Mouse (Mus musculus) ES-E14 (cell line): ENCODE data around the gene 4933411K16Rik. TPM values are rescaled to one million over a fixed set of nuclear protein-coding genes. Genes with fewer than 3 reads are reported as not detected.

Experiments used
- DNase-seq: peaks from one replicate; pipeline ENCODE4 v3.0.0-alpha.2; 2013; ENCODE audit warnings: low read depth, low spot score
- H3K27ac ChIP-seq: 2 replicates; pipeline ENCODE4 v1.5.1; 2012; ENCODE audit warnings: low read depth, mild to moderate bottlenecking, low read length, moderate library complexity, mixed read lengths; ENCODE audit not compliant: poor library complexity, insufficient read depth, severe bottlenecking
- H3K36me3 ChIP-seq: 2 replicates; pipeline ENCODE4 v1.6.1; 2012; ENCODE audit warnings: mild to moderate bottlenecking, low read length, moderate library complexity, mixed read lengths; ENCODE audit not compliant: control insufficient read depth, poor library complexity, insufficient read depth, severe bottlenecking
- H3K4me1 ChIP-seq, 2 experiments: fragments of 150-350 bp in 1 of 2; sonication (generic) in 1 of 2; 2 replicates each; pipeline ENCODE4 v1.6.1; 2012; ENCODE audit warnings: low read length in 2 of 2, mild to moderate bottlenecking in 1 of 2, mixed read lengths in 1 of 2; ENCODE audit not compliant: control insufficient read depth in 2 of 2, insufficient read depth in 2 of 2, poor library complexity in 1 of 2
- H3K4me3 ChIP-seq, 2 experiments: fragments of 150-350 bp in 1 of 2; sonication (generic) in 1 of 2; 2 replicates each; pipeline ENCODE4 v1.5.1; 2012; ENCODE audit warnings: low read length in 2 of 2, low read depth in 1 of 2, mild to moderate bottlenecking in 1 of 2, mixed read lengths in 1 of 2; ENCODE audit not compliant: insufficient read depth in 1 of 2, poor library complexity in 1 of 2, severe bottlenecking in 1 of 2
- H3K9ac ChIP-seq: 2 replicates; pipeline ENCODE4 v1.6.1; 2012; ENCODE audit warnings: low read depth, mild to moderate bottlenecking, low read length, mixed read lengths; ENCODE audit not compliant: poor library complexity, insufficient read depth, severe bottlenecking
- H3K9me3 ChIP-seq: fragments of 150-350 bp; sonication (generic); 2 replicates; pipeline ENCODE4 v1.6.1; 2012; ENCODE audit warnings: low read depth, mild to moderate bottlenecking, low read length; ENCODE audit not compliant: control insufficient read depth, insufficient read depth
- CHD2 ChIP-seq: IDR thresholded peaks from 2 replicates; pipeline ENCODE4 v1.6.1; 2014; ENCODE audit warnings: mild to moderate bottlenecking, low read depth, low read length, inconsistent platforms
- HCFC1 ChIP-seq: IDR thresholded peaks from 2 replicates; pipeline ENCODE4 v1.6.1; 2012; ENCODE audit warnings: low read length, inconsistent platforms, borderline replicate concordance; ENCODE audit not compliant: insufficient read depth
- MAFK ChIP-seq: IDR thresholded peaks from 2 replicates; pipeline ENCODE4 v1.6.1; 2014; ENCODE audit warnings: mild to moderate bottlenecking, low read depth, low read length, inconsistent platforms; ENCODE audit not compliant: insufficient read depth
- ZC3H11A ChIP-seq: IDR thresholded peaks from 2 replicates; pipeline ENCODE4 v1.6.1; 2012; ENCODE audit warnings: low read depth, mild to moderate bottlenecking, inconsistent platforms, low read length, borderline replicate concordance
- ZNF384 ChIP-seq: IDR thresholded peaks from 2 replicates; pipeline ENCODE4 v1.6.1; 2012; ENCODE audit warnings: low read depth, low read length, inconsistent platforms
- in situ Hi-C, 2 experiments: fragments of 600-800 bp; cut with MboI; formaldehyde crosslinking; loops; one replicate each; pipeline ENCODE4 v1.15.1; 2025; ENCODE audit warnings: low sequenced_read_pairs in 2 of 2, inconsistent platforms in 1 of 2; ENCODE audit not compliant: unreplicated experiment in 2 of 2
- total RNA-seq: library from RNA; depleted of rRNA; stranded (reverse); fragments of 300-350 nt; gene quantifications from 2 replicates; pipeline ENCODE4 v1.2.3, GENCODE M21; 2012

4933411K16Rik gene
- total RNA-seq, 1 experiment, result 0.62 TPM

DNA sequence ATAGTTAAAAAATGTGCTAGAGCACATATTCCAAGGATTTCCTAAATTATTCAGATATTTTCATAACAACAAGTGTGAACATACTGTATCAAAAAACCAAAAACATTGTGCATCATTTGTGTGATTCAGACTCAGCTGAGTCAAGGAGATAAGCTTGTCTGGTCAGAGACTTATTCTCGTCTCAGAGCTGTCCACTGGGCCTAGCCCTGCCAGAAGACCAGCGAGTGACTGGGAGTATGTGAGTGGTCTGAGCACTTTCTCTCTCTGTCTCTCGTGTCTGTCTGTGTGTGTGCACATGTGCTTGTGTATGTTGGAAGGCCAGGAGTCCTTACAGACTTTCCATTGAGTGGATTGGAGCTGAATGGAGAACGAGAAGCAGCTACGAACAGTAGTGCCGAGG is 37.0 kb upstream of the 4933411K16Rik start:
- H3K9me3 ChIP-seq, result no peaks in the 10 kb centered on the region
- H3K4me1 ChIP-seq, result peaks cover 0 to 11% of the 10 kb centered on the region in 2 experiments; a peak in 2 of 4 replicates
- DNase-seq, result no peak
- peaks cover 3% of the 10 kb centered on the region; the same call in 1 of the 2 replicates for H3K36me3 ChIP-seq
- H3K4me3 ChIP-seq, result no peak overlapping the region
- in situ Hi-C loops, result no loop called here
- H3K9ac ChIP-seq, result no peak overlapping the region
- no peak overlapping the region for H3K27ac ChIP-seq
- TF ChIP-seq CHD2 (no peak), ZNF384 (no peak), MAFK (no peak), HCFC1 (no peak), ZC3H11A (no peak)

DNA sequence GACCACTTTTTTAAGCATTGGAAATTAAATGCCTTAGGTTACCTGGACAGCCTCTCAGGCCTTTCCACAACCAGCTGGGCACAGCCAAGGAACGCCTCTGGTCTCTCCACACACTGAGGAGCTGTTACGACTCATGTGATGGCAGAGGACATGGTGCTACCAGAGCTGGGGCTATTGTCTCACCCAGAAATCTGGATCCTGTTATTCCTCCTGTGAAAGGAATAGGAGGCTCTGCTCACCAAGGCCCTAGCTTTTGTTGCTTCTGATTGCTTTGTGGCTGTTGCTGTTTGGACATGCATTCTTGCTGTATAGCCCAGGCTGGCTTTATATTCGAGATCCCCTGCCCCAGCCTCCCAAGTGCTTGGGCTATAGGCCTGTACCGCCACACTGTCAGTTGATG is 35.8 kb upstream of the 4933411K16Rik start:
- no peaks in the 10 kb centered on the region for H3K9me3 ChIP-seq
- no peak overlapping the region for H3K4me3 ChIP-seq
- no peak for DNase-seq
- peaks cover 0 to 9% of the 10 kb centered on the region in 2 experiments; a peak in 2 of 4 replicates for H3K4me1 ChIP-seq
- no peak overlapping the region for H3K9ac ChIP-seq
- no peak overlapping the region for H3K27ac ChIP-seq
- H3K36me3 ChIP-seq, result peaks cover 3% of the 10 kb centered on the region; the same call in 1 of the 2 replicates
- TF ChIP-seq ZC3H11A (no peak), ZNF384 (no peak), MAFK (no peak)
- in situ Hi-C loops, result no loop called here

DNA sequence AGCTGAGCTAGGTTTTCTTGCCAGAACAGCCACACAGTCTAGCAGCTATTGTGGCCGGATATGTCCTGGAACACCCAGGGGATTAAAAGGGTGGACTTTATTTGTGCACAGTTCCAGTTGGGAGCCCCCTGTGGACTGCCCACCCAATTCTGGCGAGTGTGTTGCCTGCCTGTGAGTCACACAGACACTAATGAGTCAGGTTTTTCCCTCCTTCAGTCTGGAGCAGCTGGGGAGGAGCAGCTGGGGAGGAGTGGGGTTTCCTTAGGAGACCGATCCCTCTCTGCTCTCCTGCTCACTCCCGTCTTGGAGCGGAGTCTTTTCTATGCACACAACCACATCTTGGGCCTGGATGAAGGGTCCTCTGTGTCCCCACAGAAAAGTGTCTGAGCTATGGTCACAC is 35.2 kb upstream of the 4933411K16Rik start:
- in situ Hi-C loops, result no loop called here
- no peak overlapping the region for H3K27ac ChIP-seq
- H3K4me3 ChIP-seq, result no peak overlapping the region
- H3K9ac ChIP-seq, result no peak overlapping the region
- peaks cover 1% of the 10 kb centered on the region; the same call in 1 of the 2 replicates for H3K36me3 ChIP-seq
- DNase-seq, result no peak
- H3K4me1 ChIP-seq, result peaks cover 0 to 11% of the 10 kb centered on the region in 2 experiments; a peak in 2 of 4 replicates
- H3K9me3 ChIP-seq, result no peaks in the 10 kb centered on the region
- no peak for TF ChIP-seq HCFC1
- no peak for TF ChIP-seq ZNF384
- TF ChIP-seq CHD2, result no peak
- no peak for TF ChIP-seq ZC3H11A
- no peak for TF ChIP-seq MAFK

DNA sequence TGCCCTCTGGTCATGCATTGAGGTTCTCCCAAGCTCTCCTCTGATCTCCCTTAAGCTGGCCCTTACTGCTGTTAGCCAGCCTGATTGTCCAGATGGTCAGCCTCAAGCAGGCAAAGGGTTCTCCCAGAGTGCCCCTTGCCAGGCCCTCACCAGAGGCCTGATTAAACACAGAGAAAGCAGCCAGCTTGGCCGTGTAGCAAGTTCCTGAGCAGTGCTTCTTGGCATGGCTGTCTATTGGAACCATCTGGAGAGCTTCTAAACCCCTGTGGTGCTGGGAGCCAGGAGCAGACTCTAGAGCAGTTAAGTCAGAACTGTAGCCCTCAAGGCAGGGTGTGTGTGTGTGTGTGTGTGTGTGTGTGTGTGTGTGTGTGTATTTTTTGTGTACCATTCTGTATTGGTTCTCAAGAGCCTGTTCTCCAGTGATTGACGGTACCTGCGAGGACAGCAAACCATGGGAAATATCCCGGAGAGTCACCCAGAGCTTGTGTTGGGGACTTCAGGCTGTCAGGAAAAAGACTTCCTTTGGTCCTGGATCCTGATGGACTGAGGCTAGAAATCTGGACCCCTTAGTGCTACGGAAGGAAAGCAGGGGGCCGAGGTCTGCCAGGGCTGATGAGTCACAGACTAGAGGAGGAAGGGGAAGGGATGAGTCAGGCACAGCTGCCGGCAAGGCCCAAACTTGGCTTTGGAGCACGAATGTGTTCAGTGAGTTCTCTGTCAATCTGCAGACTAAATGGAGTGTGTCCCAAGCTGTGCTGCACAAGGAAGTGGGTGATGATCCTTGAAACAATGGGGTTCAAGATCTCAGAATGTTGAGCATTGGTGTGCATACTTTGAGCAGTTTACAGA is 34.4 kb upstream of the 4933411K16Rik start:
- Histone ChIP-seq H3K27ac (no peak overlapping the region; the same call in 1 of the 2 replicates), H3K36me3 (no peaks in the 10 kb centered on the region), H3K4me3 (no peak overlapping the region), H3K9me3 (no peaks in the 10 kb centered on the region), H3K9ac (no peak overlapping the region), H3K4me1 (peaks cover 2 to 19% of the 10 kb centered on the region in 2 experiments; a peak in 3 of 4 replicates)
- no peak for TF ChIP-seq HCFC1
- TF ChIP-seq CHD2, result no peak
- no peak for TF ChIP-seq MAFK
- TF ChIP-seq ZC3H11A, result no peak
- no peak for TF ChIP-seq ZNF384
- in situ Hi-C loops, result no loop called here
- DNase-seq, result no peak
